Mouse (Mus musculus): Measurements from ENCODE around the gene Gm21304. TPM values are rescaled to one million over a fixed set of nuclear protein-coding genes. Genes with fewer than 3 reads are reported as not detected.

Gene Gm21304
- total and polyA plus RNA-seq, 3 experiments = not detected

GRCm38 (mm10) chr10:104209655-104210054 lies 41.3 kb downstream of the Gm21304 start:
- no peak overlapping the region for H3K4me3 ChIP-seq (ENCODE audit: control insufficient read depth in 1 of 2, insufficient read depth in 1 of 2, low read depth in 2 of 2, low read length in 2 of 2)
- no peaks in the 10 kb centered on the region for H3K36me3 ChIP-seq (ENCODE audit: control insufficient read depth in 1 of 2, insufficient read depth in 2 of 2, low read length in 2 of 2)
- H3K27me3 ChIP-seq (ENCODE audit: control insufficient read depth in 1 of 2, insufficient read depth in 2 of 2, low read length in 2 of 2) = no peaks in the 10 kb centered on the region
- H3K79me2 ChIP-seq (ENCODE audit: control insufficient read depth, insufficient read depth, low read length, poor library complexity) = no peaks in the 10 kb centered on the region
- TF ChIP-seq NRF1 (IDR thresholded peaks at IDR 0.05; ENCODE audit: insufficient read depth, low read depth, low read length, poor library complexity, severe bottlenecking) (no peak), SMC3 (IDR thresholded peaks at IDR 0.05; ENCODE audit: low read depth, low read length) (no peak), POLR2AphosphoS5 (IDR thresholded peaks at IDR 0.05; ENCODE audit: borderline replicate concordance, low read depth, low read length) (no peak), ZKSCAN1 (IDR thresholded peaks at IDR 0.05; ENCODE audit: low read depth, low read length) (no peak), CHD1 (IDR thresholded peaks at IDR 0.05; ENCODE audit: low read depth, low read length) (no peak), RAD21 (IDR thresholded peaks at IDR 0.05; ENCODE audit: low read depth, low read length) (no peak), HCFC1 (IDR thresholded peaks at IDR 0.05; ENCODE audit: low read depth, low read length) (no peak), CTCF (IDR thresholded peaks at IDR 0.05 in 2 of 3, conservative IDR thresholded peaks at IDR 0.05 in 1 of 3; ENCODE audit: control insufficient read depth in 1 of 3, insufficient read depth in 1 of 3, low read depth in 2 of 3, low read length in 3 of 3, poor library complexity in 1 of 3, severe bottlenecking in 1 of 3) (no peak), TAL1 (IDR thresholded peaks at IDR 0.05; ENCODE audit: low read length) (no peak), ZMIZ1 (IDR thresholded peaks at IDR 0.05; ENCODE audit: low read depth, low read length) (no peak), E2F4 (IDR thresholded peaks at IDR 0.05; ENCODE audit: borderline replicate concordance, low read depth, low read length) (no peak), MXI1 (IDR thresholded peaks at IDR 0.05; ENCODE audit: low read depth, low read length) (no peak), MAZ (IDR thresholded peaks at IDR 0.05; ENCODE audit: low read depth, low read length) (no peak), GABPA (IDR thresholded peaks at IDR 0.05; ENCODE audit: low read depth, low read length) (no peak), MYC (IDR thresholded peaks at IDR 0.05; ENCODE audit: low read depth, low read length) (no peak), EP300 (IDR thresholded peaks at IDR 0.05; ENCODE audit: low read depth in 1 of 2, low read length in 2 of 2) (no peak), TBP (IDR thresholded peaks at IDR 0.05; ENCODE audit: low read depth, low read length) (no peak)
- no peaks in the 10 kb centered on the region for H3K9me3 ChIP-seq (replicated peaks; ENCODE audit: insufficient read depth, low read length)
- DNase-seq (ENCODE audit: low read depth, low spot score) = no peak
- H3K4me1 ChIP-seq (ENCODE audit: control insufficient read depth in 1 of 2, insufficient read depth in 2 of 2, low read length in 2 of 2) = no peaks in the 10 kb centered on the region
- no peak overlapping the region for H3K9ac ChIP-seq (ENCODE audit: control insufficient read depth, low read depth, low read length, poor library complexity, severe bottlenecking)
- no peak overlapping the region for H3K27ac ChIP-seq (ENCODE audit: control insufficient read depth, low read depth, low read length)

GRCm38 (mm10) chr10:104210268-104210990 lies 42.1 kb downstream of the Gm21304 start:
- no peaks in the 10 kb centered on the region for H3K4me1 ChIP-seq (ENCODE audit: control insufficient read depth in 1 of 2, insufficient read depth in 2 of 2, low read length in 2 of 2)
- TF ChIP-seq MYC (IDR thresholded peaks at IDR 0.05; ENCODE audit: low read depth, low read length) (no peak), CHD1 (IDR thresholded peaks at IDR 0.05; ENCODE audit: low read depth, low read length) (no peak), SMC3 (IDR thresholded peaks at IDR 0.05; ENCODE audit: low read depth, low read length) (no peak), ELF1 (IDR thresholded peaks at IDR 0.05; ENCODE audit: low read depth, low read length) (no peak), ZNF384 (IDR thresholded peaks at IDR 0.05; ENCODE audit: low read depth, low read length) (no peak), HCFC1 (IDR thresholded peaks at IDR 0.05; ENCODE audit: low read depth, low read length) (no peak), RCOR1 (IDR thresholded peaks at IDR 0.05; ENCODE audit: low read depth, low read length) (no peak), MEF2A (IDR thresholded peaks at IDR 0.05; ENCODE audit: extremely low read depth, insufficient replicate concordance, low read depth, low read length, poor library complexity, severe bottlenecking) (no peak), NRF1 (IDR thresholded peaks at IDR 0.05; ENCODE audit: insufficient read depth, low read depth, low read length, poor library complexity, severe bottlenecking) (no peak), BHLHE40 (IDR thresholded peaks at IDR 0.05; ENCODE audit: borderline replicate concordance, low read depth, low read length) (no peak), SIN3A (IDR thresholded peaks at IDR 0.05; ENCODE audit: low read length) (no peak)
- no peaks in the 10 kb centered on the region for H3K9me3 ChIP-seq (replicated peaks; ENCODE audit: insufficient read depth, low read length)
- no peak overlapping the region for H3K9ac ChIP-seq (ENCODE audit: control insufficient read depth, low read depth, low read length, poor library complexity, severe bottlenecking)
- H3K4me3 ChIP-seq (ENCODE audit: control insufficient read depth in 1 of 2, insufficient read depth in 1 of 2, low read depth in 2 of 2, low read length in 2 of 2) = no peak overlapping the region
- H3K27ac ChIP-seq (ENCODE audit: control insufficient read depth, low read depth, low read length) = no peak overlapping the region
- H3K36me3 ChIP-seq (ENCODE audit: control insufficient read depth in 1 of 2, insufficient read depth in 2 of 2, low read length in 2 of 2) = no peaks in the 10 kb centered on the region
- H3K27me3 ChIP-seq (ENCODE audit: control insufficient read depth in 1 of 2, insufficient read depth in 2 of 2, low read length in 2 of 2) = no peaks in the 10 kb centered on the region
- no peak for DNase-seq (ENCODE audit: low read depth, low spot score)
- H3K79me2 ChIP-seq (ENCODE audit: control insufficient read depth, insufficient read depth, low read length, poor library complexity) = no peaks in the 10 kb centered on the region
